Mouse (Mus musculus) cerebellum, postnatal 36 days (tissue): ENCODE measurements around the gene 4930503E14Rik.
"Not testable (repeated sequence)": the region's sequence is repeated elsewhere in the genome, so short reads cannot be mapped to it uniquely, and the experiment has no call there.

ENCODE experiments used
- DNase-seq, 2 experiments: peaks; one replicate each; pipeline ENCODE4 v3.0.0; 2021 to 2022; ENCODE audit warnings: mixed read lengths in 2 of 2

4930503E14Rik gene

GRCm38 (mm10) chr14:44213154-44213553 lies at the start of gene 4930503E14Rik:
Gene 4930503E14Rik, minus strand, starts transcription at chr14:44213254.
- not testable (repeated sequence) for DNase-seq

- no peak for DNase-seq
Measured at GRCm38 (mm10) chr14:44248039-44248438, 35.0 kb upstream of the 4930503E14Rik start.

- not testable (repeated sequence) for DNase-seq
Measured at GRCm38 (mm10) chr14:44197361-44197760, 15.7 kb downstream of the 4930503E14Rik start, which contains the start of gene Gm8212. Gene Gm8212, plus strand, starts transcription at chr14:44197661.

- DNase-seq: not testable (repeated sequence)
Measured at GRCm38 (mm10) chr14:44123551-44123950, 89.5 kb downstream of the 4930503E14Rik start, which contains the start of gene Gm3327. Gene Gm3327, plus strand, starts transcription at chr14:44123851.
